Mouse (Mus musculus) megakaryocyte, embryonic 14.5 days (primary cell): ENCODE measurements around the gene Wwp2.

Experiments used
- FLI1 ChIP-seq: IDR thresholded peaks from 2 replicates; pipeline ENCODE4 v1.6.1; 2012; ENCODE audit warnings: low read length, inconsistent platforms, mixed read lengths
- GATA1 ChIP-seq: IDR thresholded peaks from 3 replicates; pipeline ENCODE4 v1.6.1; 2012; ENCODE audit warnings: mixed read lengths, low read length, inconsistent platforms, borderline replicate concordance

DNA sequence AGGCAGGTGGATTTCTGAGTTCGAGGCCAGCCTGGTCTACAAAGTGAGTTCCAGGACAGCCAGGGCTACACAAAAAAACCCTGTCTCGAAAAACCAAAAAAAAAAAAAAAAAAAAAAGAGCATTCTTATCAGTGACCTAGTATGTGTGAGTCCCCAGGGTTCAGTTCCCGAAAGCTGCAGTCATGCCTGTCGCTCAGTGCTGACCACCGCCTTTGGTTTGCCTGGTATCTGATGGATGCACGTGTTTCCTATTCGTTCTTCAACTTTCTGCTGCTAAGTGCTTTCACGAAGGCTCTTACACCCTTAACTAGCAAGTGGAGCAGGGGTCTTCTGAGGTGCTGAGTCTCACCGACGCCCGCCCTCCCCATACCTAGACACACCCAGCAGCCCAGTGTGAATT lies 107.5 kb downstream of the Wwp2 start:
- TF ChIP-seq GATA1 (no peak), FLI1 (no peak)
